Mouse (Mus musculus): ENCODE measurements around the gene Rrp1.

The Rrp1 gene

GRCm38 (mm10) chr10:78350796-78351556 lies 61.9 kb downstream of the Rrp1 start:
- 6% methylated on average over 6 of the region's 6 CpGs for WGBS

Measured in cerebral cortex, adult 2 months (tissue).